Mouse (Mus musculus): ENCODE measurements around the gene Ugt1a6a. TPM values are rescaled to one million over a fixed set of nuclear protein-coding genes. Genes with fewer than 3 reads are reported as not detected.

The Ugt1a6a gene
- polyA plus RNA-seq, 1 experiment from 2014 or later = 7.9 TPM

Other genes starting within 250 kb of the Ugt1a6a start
- 28.8 and 29.4 TPM in 2 replicates for gene Usp40, start 126.3 kb upstream of the Ugt1a6a start, polyA plus RNA-seq (2015; fragmentation: Nextera tagmentation; extraction: Ambion mirVana)
- not detected in 2 replicates for gene Ugt1a10, start 79.4 kb upstream of the Ugt1a6a start, polyA plus RNA-seq (2015; fragmentation: Nextera tagmentation; extraction: Ambion mirVana)
- 5.6 and 8.0 TPM in 2 replicates for gene Ugt1a9, start 64.0 kb upstream of the Ugt1a6a start, polyA plus RNA-seq (2015; fragmentation: Nextera tagmentation; extraction: Ambion mirVana)
- gene Ugt1a8, start 47.0 kb upstream of the Ugt1a6a start, polyA plus RNA-seq (2015; fragmentation: Nextera tagmentation; extraction: Ambion mirVana) = not detected in 2 replicates
- 49.1 and 49.8 TPM in 2 replicates for gene Ugt1a7c, start 39.7 kb upstream of the Ugt1a6a start, polyA plus RNA-seq (2015; fragmentation: Nextera tagmentation; extraction: Ambion mirVana)
- 0.29 and 0.36 TPM in 2 replicates for gene Ugt1a6b, start 31.6 kb upstream of the Ugt1a6a start, polyA plus RNA-seq (2015; fragmentation: Nextera tagmentation; extraction: Ambion mirVana)
- gene Ugt1a5, start 31.2 kb downstream of the Ugt1a6a start, polyA plus RNA-seq (2015; fragmentation: Nextera tagmentation; extraction: Ambion mirVana) = not detected in 2 replicates
- gene Ugt1a2, start 65.8 kb downstream of the Ugt1a6a start, polyA plus RNA-seq (2015; fragmentation: Nextera tagmentation; extraction: Ambion mirVana) = 0.14 and 0.18 TPM in 2 replicates
- gene Dnajb3, start 71.0 kb downstream of the Ugt1a6a start, polyA plus RNA-seq (2015; fragmentation: Nextera tagmentation; extraction: Ambion mirVana) = 6.1 and 8.3 TPM in 2 replicates
- gene Ugt1a1, start 77.2 kb downstream of the Ugt1a6a start, polyA plus RNA-seq (2015; fragmentation: Nextera tagmentation; extraction: Ambion mirVana) = 29.2 and 30.1 TPM in 2 replicates
- gene Mroh2a, start 92.2 kb downstream of the Ugt1a6a start, polyA plus RNA-seq (2015; fragmentation: Nextera tagmentation; extraction: Ambion mirVana) = 0.88 and 1.0 TPM in 2 replicates
- 158 and 160 TPM in 2 replicates for gene Hjurp, start 142.8 kb downstream of the Ugt1a6a start, polyA plus RNA-seq (2015; fragmentation: Nextera tagmentation; extraction: Ambion mirVana)
- not detected in 2 replicates for gene Trpm8, start 142.9 kb downstream of the Ugt1a6a start, polyA plus RNA-seq (2015; fragmentation: Nextera tagmentation; extraction: Ambion mirVana)